Mouse (Mus musculus) neutrophil, adult 5-6 weeks (primary cell): ENCODE measurements around the gene Fcgbp. TPM values are rescaled to one million over a fixed set of nuclear protein-coding genes. Genes with fewer than 3 reads are reported as not detected.
"Not testable (repeated sequence)": the region's sequence is repeated elsewhere in the genome, so short reads cannot be mapped to it uniquely, and the experiment has no call there.

Experiments used
- ATAC-seq: fragments of 151-379, 151-347 bp; 2 replicates; pipeline ENCODE4 v1.8.0; 2017; ENCODE audit warnings: mild to moderate bottlenecking, moderate TSS enrichment; ENCODE audit not compliant: insufficient number of reproducible peaks, poor library complexity, low FRiP score, severe bottlenecking; ENCODE audit errors: extremely low read depth
- total RNA-seq: library from RNA; stranded (forward); fragments of 200-1000 nt; gene quantifications from 2 replicates; pipeline ENCODE4 v1.2.3, GENCODE M21; 2017

The Fcgbp gene
- total RNA-seq: 0.23 and 0.74 TPM in 2 replicates

- ATAC-seq: no peak
Observed at GRCm38 (mm10) chr7:28070531-28071298, at the start of gene Fcgbp. TSS of gene Fcgbp (plus strand) at chr7:28071236.

GRCm38 (mm10) chr7:28044524-28044923 lies 26.5 kb upstream of the Fcgbp start:
- no peak for ATAC-seq

GRCm38 (mm10) chr7:28049476-28050409 lies 21.3 kb upstream of the Fcgbp start, which contains the start of gene Psmc4:
TSS of gene Psmc4 (minus strand) at chr7:28050101.
- peak; percentile 98 for ATAC-seq

GRCm38 (mm10) chr7:28050584-28050983 lies 20.5 kb upstream of the Fcgbp start:
- ATAC-seq: no peak

- ATAC-seq: no peak
Observed at GRCm38 (mm10) chr7:28053046-28053930, 17.7 kb upstream of the Fcgbp start.

GRCm38 (mm10) chr7:28059972-28060371 lies 11.1 kb upstream of the Fcgbp start:
- no peak for ATAC-seq

GRCm38 (mm10) chr7:28068661-28069060 lies 2.4 kb upstream of the Fcgbp start:
- no peak for ATAC-seq

- ATAC-seq: no peak
Observed at GRCm38 (mm10) chr7:28069546-28070172, 1.4 kb upstream of the Fcgbp start.

- ATAC-seq: no peak
Observed at GRCm38 (mm10) chr7:28084215-28084614, 13.2 kb downstream of the Fcgbp start.

GRCm38 (mm10) chr7:28086236-28086635 lies 15.2 kb downstream of the Fcgbp start:
- ATAC-seq: no peak

- no peak for ATAC-seq
Observed at GRCm38 (mm10) chr7:28093541-28093940, 22.5 kb downstream of the Fcgbp start.

- no peak for ATAC-seq
Observed at GRCm38 (mm10) chr7:28099101-28099500, 28.1 kb downstream of the Fcgbp start.

- ATAC-seq: no peak
Observed at GRCm38 (mm10) chr7:28100596-28101590, 29.9 kb downstream of the Fcgbp start.

GRCm38 (mm10) chr7:28102936-28103335 lies 31.9 kb downstream of the Fcgbp start:
- not testable (repeated sequence) for ATAC-seq

- ATAC-seq: no peak
Observed at GRCm38 (mm10) chr7:28104670-28105069, 33.6 kb downstream of the Fcgbp start.

- ATAC-seq: no peak
Observed at GRCm38 (mm10) chr7:28106241-28106640, 35.2 kb downstream of the Fcgbp start.

- no peak for ATAC-seq
Observed at GRCm38 (mm10) chr7:28114648-28115047, 43.6 kb downstream of the Fcgbp start.
